Mouse (Mus musculus): ENCODE data around the gene Ints13.

Gene Ints13

GRCm38 (mm10) chr6:146500206-146500605, 77.4 kb downstream of the Ints13 start:
- no peak for DNase-seq (ENCODE audit: low spot score)
